Mouse (Mus musculus) erythroblast, embryonic 14.5 days (primary cell): ENCODE measurements around the gene Pecam1.

Experiments
- GATA1 ChIP-seq: IDR thresholded peaks from 2 replicates; pipeline ENCODE4 v1.6.1; 2012; ENCODE audit warnings: low read length, inconsistent platforms, mixed read lengths
- TAL1 ChIP-seq: IDR thresholded peaks from 3 replicates; pipeline ENCODE4 v1.6.1; 2012; ENCODE audit warnings: low read length, inconsistent platforms, mixed read lengths

DNA sequence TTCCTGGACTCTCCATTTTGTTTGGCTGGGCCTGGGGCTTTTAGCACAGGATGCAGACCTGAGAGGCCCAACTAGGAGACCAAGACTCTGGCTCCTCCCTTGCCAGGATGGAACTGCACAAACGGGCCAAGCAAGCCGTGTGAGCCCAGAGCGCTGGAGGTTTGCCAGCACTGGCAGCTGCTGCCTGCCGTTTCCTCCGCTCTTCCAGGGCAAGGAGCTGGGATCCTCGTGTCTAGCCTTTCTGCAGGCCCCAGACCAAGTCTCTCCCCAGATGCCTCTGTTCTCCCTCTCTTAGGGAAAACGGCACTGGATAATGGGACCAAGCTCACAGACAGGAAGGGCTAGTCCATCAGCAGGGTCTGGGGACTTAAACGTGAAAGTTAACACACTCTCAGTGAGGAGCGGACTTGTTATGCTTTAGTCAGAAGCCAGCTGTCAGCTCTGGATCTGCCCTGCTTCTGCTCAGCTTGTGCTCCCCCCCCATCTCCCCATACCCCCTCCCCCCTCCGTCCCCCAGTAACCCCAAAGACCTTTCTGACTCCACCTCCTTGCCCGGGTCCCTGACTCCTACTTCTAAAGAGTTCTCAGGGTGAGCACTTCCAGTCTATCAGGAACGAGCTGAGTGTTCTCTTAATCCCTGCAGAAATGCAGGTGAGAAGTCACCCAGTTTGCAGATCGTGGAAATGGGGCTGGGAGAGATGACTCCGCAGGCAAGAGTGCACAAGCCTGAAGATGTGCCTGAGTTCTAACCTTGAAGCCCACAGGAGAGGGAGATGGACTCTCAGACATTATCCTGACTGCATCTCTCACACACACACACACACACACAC lies 92.2 kb downstream of the Pecam1 start:
- TF ChIP-seq GATA1 (no peak), TAL1 (no peak)
